Mouse (Mus musculus): Measurements from ENCODE around the gene Ikbke.

Gene Ikbke

DNA sequence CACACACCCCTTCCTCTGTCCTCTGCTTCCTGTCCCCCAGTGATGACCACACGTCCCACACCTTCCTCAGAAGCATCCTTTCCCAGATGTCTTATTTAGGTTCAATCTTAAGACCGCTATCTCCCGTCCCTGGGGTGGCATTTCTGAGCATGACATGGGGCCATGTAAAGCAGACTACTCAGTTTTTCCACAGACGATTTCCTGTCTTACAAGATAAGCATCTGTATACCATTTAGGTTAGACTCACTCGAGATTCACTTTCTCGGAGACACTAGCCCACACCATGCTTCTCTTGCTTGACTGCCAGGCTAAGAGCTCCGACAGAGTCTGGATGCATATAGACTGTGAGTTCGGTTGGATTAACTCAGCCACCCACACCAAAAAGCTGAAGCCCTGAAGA lies 74.9 kb downstream of the Ikbke start:
- in situ Hi-C loops (cut with MseI, MboI), result no loop called here

All from mouse trophoblast stem cell (cell line).